Mouse (Mus musculus) ES-Bruce4 (cell line): Measurements from ENCODE around the gene Duox2. TPM values are rescaled to one million over a fixed set of nuclear protein-coding genes. Genes with fewer than 3 reads are reported as not detected.
"Not testable (repeated sequence)": the region's sequence is repeated elsewhere in the genome, so short reads cannot be mapped to it uniquely, and the experiment has no call there.

Source experiments
- H3K27ac ChIP-seq: 2 replicates; pipeline ENCODE4 v1.5.1; 2012; ENCODE audit warnings: low read length, inconsistent platforms; ENCODE audit not compliant: insufficient read depth
- H3K27me3 ChIP-seq: 2 replicates; pipeline ENCODE4 v1.6.1; 2012; ENCODE audit warnings: mild to moderate bottlenecking, low read length, inconsistent platforms; ENCODE audit not compliant: control insufficient read depth, poor library complexity, insufficient read depth, severe bottlenecking
- H3K36me3 ChIP-seq: 2 replicates; pipeline ENCODE4 v1.6.1; 2012; ENCODE audit warnings: inconsistent platforms, mild to moderate bottlenecking, low read length, moderate library complexity; ENCODE audit not compliant: control insufficient read depth, poor library complexity, insufficient read depth, severe bottlenecking
- H3K4me1 ChIP-seq: one replicate; pipeline ENCODE4 v1.8.1; 2011; ENCODE audit warnings: low read length; ENCODE audit not compliant: control insufficient read depth, insufficient read depth
- H3K4me3 ChIP-seq: 2 replicates; pipeline ENCODE4 v1.5.1; 2011; ENCODE audit warnings: low read depth, mild to moderate bottlenecking, low read length
- H3K9ac ChIP-seq: 2 replicates; pipeline ENCODE4 v1.6.1; 2012; ENCODE audit warnings: low read depth, mild to moderate bottlenecking, inconsistent platforms; ENCODE audit not compliant: poor library complexity, severe bottlenecking
- H3K9me3 ChIP-seq: replicated peaks from 2 replicates; pipeline ENCODE4 v1.6.1; 2012; ENCODE audit warnings: mild to moderate bottlenecking, low read length, inconsistent platforms; ENCODE audit not compliant: control insufficient read depth, poor library complexity, insufficient read depth, severe bottlenecking
- CTCF ChIP-seq: IDR thresholded peaks from one replicate; pipeline ENCODE4 v1.8.1; 2011; ENCODE audit warnings: low read depth, low read length
- EP300 ChIP-seq: IDR thresholded peaks from 2 replicates; pipeline ENCODE4 v1.6.1; 2011; ENCODE audit warnings: low read depth, low read length; ENCODE audit not compliant: insufficient read depth
- POLR2A ChIP-seq: IDR thresholded peaks from one replicate; pipeline ENCODE4 v1.8.1; 2011; ENCODE audit warnings: low read length; ENCODE audit not compliant: insufficient read depth
- polyA plus RNA-seq: library from polyadenylated mRNA; stranded (reverse); fragments of >200 nt; gene quantifications from 2 replicates; pipeline ENCODE4 v1.2.4, GENCODE M21; 2011; ENCODE audit warnings: low read depth; ENCODE audit not compliant: missing spikeins, insufficient read depth, insufficient read length

The Duox2 gene
- polyA plus RNA-seq = not detected in 2 replicates

DNA sequence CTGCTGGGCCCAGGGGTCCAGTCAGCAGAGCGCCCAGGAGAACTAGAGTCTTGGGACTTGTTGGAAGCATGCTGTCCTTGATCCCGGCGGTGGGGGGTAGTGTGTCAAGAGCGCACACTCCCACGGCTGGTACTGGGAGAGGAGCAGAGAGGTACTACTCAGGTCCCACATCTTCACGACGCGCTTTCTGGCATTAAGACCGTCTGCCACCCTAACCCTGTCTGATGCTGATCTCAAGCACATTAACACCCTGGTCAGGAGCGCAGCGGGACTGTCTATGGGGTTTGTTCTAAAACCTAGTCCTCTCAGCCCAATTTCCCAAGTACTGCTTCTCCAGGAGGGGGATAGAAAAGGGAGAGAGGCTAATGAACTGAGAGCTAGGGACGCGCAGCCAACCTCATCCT lies at the start of gene Duox2:
TSS of gene Duox2 (minus strand) at position 354 of the 404 bp plus-strand sequence.
- Histone ChIP-seq H3K4me3 (peak within 1 kb of the TSS; percentile 3; the same call in 1 of the 2 replicates), H3K27me3 (peaks cover 23% of the 10 kb centered on the region), H3K9ac (no peak within 1 kb of the TSS), H3K9me3 (no peaks in the 10 kb centered on the region), H3K4me1 (no peaks in the 10 kb centered on the region), H3K36me3 (no peaks in the 10 kb centered on the region), H3K27ac (no peak within 1 kb of the TSS)
- no peak for TF ChIP-seq CTCF
- no peak for TF ChIP-seq POLR2A
- TF ChIP-seq EP300 = no peak

DNA sequence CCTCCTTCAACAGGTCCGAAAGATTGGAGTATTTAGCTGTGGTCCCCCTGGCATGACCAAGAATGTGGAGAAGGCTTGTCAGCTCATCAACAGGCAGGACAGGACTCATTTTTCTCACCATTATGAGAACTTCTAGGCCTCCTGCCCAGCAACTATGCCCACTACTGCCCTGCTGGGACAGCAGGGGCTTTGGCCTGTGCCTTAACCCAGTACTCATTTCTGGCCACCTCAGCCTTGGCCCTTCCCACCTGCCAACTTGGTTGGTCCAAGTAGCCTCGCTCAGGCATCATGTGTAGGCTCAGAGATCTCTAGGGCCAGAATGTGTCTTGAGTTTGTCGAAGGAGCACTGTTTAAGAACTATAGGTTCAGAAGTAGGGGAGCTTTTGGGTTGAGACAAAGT lies 49.0 kb upstream of the Duox2 start:
- H3K36me3 ChIP-seq = no peaks in the 10 kb centered on the region
- TF ChIP-seq POLR2A (no peak), CTCF (no peak), EP300 (no peak)
- no peaks in the 10 kb centered on the region for H3K9me3 ChIP-seq
- peaks cover 2% of the 10 kb centered on the region for H3K4me1 ChIP-seq
- H3K27ac ChIP-seq = no peak overlapping the region
- no peak overlapping the region for H3K4me3 ChIP-seq
- no peak overlapping the region for H3K9ac ChIP-seq
- H3K27me3 ChIP-seq = no peaks in the 10 kb centered on the region

GRCm38 (mm10) chr2:122346164-122346563 lies 47.9 kb upstream of the Duox2 start:
- H3K27me3 ChIP-seq, H3K36me3 ChIP-seq, H3K4me1 ChIP-seq, H3K9ac ChIP-seq, H3K9me3 ChIP-seq, H3K4me3 ChIP-seq, H3K27ac ChIP-seq: not testable (repeated sequence)

DNA sequence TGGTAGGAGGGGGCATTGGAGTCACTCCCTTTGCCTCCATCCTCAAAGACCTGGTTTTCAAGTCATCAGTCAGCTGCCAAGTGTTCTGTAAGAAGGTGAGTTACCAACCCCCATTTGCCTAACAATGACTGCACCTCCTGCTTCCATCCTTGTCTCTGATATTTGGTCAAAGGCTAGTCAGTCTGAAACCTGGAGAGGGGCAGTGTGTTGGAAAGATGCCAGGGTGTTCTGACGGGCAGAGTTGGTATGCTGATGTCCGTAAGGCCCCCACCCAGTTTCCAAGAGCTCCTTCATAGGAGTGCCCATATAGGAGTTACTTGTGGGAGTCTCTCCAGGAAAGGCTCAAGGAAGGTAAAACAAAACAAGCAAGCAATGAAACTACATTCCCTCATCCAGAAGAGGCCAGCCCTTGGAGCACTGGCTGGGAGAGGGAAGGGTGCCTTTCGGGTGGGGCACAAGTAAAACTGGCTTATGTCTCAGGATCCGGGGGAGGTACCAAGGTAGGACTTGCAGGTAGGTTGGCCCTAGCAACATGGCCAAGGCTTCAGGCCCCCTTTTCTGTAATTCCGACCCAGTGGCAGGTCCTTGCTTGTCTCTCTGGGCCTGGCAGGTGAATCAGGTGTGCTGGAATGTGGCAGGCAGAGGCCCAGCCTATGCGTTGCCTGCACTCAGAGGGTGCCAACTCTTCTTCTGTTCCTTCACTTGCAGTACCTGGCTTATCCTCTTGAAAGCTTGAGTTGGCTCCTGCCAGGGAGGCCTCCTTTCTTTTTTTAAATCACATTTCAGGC lies 47.1 kb upstream of the Duox2 start:
- Histone ChIP-seq H3K36me3 (no peaks in the 10 kb centered on the region), H3K9me3 (no peaks in the 10 kb centered on the region), H3K9ac (no peak overlapping the region), H3K4me1 (no peaks in the 10 kb centered on the region), H3K4me3 (no peak overlapping the region), H3K27ac (no peak overlapping the region), H3K27me3 (no peaks in the 10 kb centered on the region)
- TF ChIP-seq EP300 = no peak
- TF ChIP-seq CTCF = no peak
- no peak for TF ChIP-seq POLR2A

DNA sequence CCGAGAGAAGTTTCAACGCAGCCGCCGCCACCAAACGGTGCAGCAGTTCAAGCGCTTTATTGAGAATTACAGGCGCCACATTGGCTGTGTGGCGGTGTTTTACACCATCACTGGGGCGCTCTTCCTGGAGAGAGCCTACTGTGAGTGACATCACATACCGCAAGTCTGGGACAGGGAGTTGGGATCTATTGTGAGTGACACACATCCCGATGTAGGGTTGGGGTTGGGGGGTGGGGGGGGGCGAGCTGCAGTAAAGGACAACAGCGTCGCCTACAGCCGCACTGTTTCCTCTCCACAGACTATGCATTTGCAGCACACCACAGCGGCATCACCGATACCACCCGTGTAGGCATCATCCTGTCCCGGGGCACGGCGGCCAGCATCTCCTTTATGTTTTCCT lies 39.0 kb upstream of the Duox2 start:
- Histone ChIP-seq H3K27ac (no peak overlapping the region), H3K27me3 (no peaks in the 10 kb centered on the region), H3K4me3 (peak overlapping the region; percentile 12; the same call in 1 of the 2 replicates), H3K36me3 (no peaks in the 10 kb centered on the region), H3K9ac (no peak overlapping the region), H3K9me3 (no peaks in the 10 kb centered on the region), H3K4me1 (peaks cover 5% of the 10 kb centered on the region)
- TF ChIP-seq CTCF (no peak), EP300 (no peak), POLR2A (no peak)

GRCm38 (mm10) chr2:122334170-122334569 lies 35.9 kb upstream of the Duox2 start:
- Histone ChIP-seq H3K36me3 (no peaks in the 10 kb centered on the region), H3K27ac (no peak overlapping the region), H3K27me3 (no peaks in the 10 kb centered on the region), H3K4me1 (peaks cover 5% of the 10 kb centered on the region), H3K9ac (no peak overlapping the region), H3K9me3 (no peaks in the 10 kb centered on the region), H3K4me3 (no peak overlapping the region)
- no peak for TF ChIP-seq EP300
- TF ChIP-seq POLR2A = no peak
- TF ChIP-seq CTCF = no peak
